Mouse (Mus musculus): ENCODE results near the gene Ifi35.
"Not testable (repeated sequence)": the region's sequence is repeated elsewhere in the genome, so short reads cannot be mapped to it uniquely, and the experiment has no call there.

Gene Ifi35

DNA sequence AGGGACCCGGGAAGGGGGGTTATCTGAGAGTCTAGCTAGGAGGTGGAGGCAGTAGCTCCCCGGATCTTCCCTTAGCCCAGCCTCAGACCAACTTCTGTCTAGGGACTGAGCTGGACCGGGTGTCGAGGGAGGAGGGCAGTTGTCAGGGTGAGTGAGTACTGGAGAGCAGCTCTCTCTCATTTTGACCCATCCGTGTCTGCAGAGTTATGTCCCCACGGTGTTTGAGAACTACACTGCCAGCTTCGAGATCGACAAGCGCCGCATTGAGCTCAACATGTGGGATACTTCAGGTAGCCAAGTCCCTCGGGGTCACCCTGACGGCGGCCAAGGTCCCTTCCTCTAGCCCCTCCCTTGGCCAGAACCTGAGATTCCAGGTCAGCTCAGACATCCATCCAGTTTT is 20.5 kb downstream of the Ifi35 start:
- no peak for DNase-seq (ENCODE audit: low read depth, low spot score)

DNA sequence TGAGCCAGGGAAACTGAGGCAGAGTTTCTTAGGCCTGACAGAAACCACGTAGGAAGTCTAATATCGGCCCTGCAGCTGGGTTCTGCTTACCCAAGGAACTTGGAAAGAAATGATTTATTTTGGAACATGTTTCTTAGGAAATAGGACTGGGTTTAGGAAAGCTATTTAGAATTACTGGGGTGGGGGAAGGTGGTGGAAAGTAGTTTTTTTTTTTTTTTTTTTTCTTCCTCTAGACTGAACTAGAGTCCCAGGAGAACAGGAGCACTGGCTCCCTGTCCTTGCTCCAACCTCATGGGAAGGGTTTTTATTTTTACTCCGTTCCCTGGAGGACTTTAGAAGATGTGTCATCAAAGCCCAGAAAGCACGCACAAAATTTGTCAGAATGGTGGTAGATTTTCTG is 20.9 kb downstream of the Ifi35 start:
- no peak for DNase-seq (ENCODE audit: low read depth, low spot score)

DNA sequence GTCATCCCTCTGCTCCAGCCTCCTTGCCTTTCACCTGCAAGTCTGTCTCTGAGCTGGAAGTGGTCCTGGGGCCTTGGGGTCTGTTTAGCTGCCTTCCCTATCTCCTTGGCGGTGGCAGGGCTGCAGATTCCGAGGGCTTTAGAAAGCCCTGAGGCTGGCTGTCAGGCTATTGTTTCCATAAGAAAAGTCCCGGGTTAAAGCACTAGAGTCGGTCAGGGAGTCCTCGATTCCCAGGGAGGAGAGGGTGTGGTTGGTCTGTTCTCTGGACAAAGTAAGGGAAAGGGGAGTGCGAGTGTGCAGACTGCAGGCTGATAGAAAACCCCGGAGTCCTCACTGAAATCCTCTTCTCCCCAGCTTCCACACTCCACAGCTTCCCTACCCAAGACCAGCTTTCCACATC is 22.0 kb downstream of the Ifi35 start:
- peak; percentile 55 for DNase-seq (ENCODE audit: low read depth, low spot score)

DNA sequence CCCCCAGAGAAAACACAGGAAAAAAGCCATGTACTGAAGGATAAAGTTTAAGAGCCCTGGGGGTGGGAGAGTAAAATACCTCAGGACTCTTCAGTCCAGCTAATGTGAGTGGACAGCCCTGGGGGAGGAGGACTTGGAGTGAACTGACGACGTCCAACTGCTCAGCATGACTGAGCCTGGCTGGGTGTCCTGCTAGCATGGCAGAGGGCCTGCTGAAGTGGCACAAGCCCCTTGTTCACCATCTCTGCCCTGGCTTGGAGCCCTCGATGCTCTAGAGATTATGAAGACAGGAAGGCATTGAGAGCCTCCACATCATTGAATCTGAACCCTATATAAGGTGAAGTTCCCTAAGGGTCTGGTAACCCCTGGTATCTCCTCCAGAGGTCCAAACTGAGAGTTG is 23.7 kb downstream of the Ifi35 start:
- DNase-seq (ENCODE audit: low read depth, low spot score), result no peak

DNA sequence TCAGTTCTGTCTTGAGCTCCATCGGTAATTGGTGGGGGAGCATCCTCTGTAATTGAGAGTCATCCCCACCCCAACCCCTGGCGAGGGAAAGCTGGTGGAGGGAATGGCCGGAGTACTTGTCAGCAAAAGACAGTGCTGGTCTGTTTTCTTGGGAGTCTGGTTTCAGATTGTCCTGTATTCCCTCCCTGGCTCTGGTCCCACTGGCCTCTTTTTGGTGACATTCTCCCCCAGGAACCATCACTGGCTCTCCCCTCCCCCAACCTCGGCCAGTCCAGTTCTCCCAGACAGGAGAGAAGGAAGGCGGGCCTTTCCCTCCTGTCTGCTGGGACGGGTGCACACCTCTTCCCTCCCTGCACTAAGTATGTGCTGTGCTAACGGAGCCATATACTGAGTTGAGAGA is 24.1 kb downstream of the Ifi35 start:
- no peak for DNase-seq (ENCODE audit: low read depth, low spot score)

DNA sequence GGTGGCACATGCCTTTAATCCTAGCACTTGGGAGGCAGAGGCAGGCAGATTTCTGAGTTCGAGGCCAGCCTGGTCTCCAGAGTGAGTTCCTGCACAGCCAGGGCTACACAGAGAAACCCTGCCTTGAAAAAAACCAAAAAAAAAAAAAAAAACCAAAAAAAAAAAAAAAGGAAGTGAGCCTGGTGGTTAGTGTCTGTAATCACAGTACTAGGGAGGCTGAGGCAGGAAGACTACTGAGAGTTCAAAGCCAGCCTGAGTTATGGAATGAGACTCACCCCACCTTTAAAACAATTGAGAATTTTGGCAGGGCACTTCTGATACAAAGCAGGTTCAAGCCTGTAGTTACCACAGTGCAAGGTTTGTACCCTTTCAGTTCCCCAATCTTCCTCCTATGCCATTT is 25.5 kb downstream of the Ifi35 start:
- not testable (repeated sequence) for DNase-seq (ENCODE audit: low read depth, low spot score)

DNA sequence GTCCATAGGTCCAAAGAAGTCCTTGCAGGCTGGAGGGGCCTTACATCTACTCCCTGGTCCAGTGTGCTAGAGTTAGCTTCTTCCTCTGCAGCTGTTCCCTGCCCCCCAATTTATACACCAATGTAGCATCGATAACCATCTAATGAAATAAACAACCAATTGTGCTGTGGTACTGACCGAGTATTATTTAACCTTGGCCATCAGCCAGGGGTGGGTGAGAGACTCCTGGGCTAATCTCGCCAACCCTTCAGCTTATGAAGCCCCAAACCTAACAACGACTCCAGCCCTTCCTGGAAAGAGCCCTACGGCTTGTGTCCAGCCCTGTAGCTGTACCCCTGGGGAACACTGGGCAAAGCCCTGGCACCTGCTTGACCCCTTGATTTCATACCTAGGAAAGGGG is 26.1 kb downstream of the Ifi35 start:
- DNase-seq (ENCODE audit: low read depth, low spot score), result no peak

DNA sequence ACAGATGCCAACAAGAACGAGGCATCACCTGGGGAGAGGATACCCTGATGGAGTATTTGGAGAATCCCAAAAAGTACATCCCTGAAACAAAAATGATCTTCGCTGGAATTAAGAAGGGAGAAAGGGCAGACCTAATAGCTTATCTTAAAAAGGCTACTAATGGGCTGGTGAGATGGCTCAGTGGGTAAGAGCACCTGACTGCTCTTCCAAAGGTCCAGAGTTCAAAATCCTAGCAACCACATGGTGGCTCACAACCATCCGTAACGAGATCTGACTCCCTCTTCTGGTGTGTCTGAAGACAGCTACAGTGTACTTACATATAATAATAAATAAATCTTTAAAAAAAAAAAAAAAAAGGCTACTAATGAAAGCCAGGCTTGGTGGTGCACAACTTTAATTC is 28.2 kb downstream of the Ifi35 start:
- not testable (repeated sequence) for DNase-seq (ENCODE audit: low read depth, low spot score)

DNA sequence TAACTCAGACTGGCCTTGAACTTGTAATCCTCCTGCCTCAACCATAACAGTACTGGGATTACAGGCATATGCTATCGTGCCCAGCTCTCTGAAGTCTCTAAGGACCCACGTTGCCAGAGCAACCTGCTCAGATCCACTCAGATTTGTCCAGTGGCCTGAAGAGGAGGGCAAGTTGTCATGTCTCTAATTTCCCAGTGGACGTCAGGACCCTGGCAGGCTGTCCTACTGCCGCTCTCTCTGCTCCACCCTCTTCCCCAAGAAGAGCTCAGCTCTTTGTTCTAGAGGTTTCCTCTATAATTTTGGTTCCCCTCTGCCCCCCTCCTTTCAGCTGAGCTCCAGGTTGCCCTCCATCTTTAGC is 29.0 kb downstream of the Ifi35 start:
- no peak for DNase-seq (ENCODE audit: low read depth, low spot score)

DNA sequence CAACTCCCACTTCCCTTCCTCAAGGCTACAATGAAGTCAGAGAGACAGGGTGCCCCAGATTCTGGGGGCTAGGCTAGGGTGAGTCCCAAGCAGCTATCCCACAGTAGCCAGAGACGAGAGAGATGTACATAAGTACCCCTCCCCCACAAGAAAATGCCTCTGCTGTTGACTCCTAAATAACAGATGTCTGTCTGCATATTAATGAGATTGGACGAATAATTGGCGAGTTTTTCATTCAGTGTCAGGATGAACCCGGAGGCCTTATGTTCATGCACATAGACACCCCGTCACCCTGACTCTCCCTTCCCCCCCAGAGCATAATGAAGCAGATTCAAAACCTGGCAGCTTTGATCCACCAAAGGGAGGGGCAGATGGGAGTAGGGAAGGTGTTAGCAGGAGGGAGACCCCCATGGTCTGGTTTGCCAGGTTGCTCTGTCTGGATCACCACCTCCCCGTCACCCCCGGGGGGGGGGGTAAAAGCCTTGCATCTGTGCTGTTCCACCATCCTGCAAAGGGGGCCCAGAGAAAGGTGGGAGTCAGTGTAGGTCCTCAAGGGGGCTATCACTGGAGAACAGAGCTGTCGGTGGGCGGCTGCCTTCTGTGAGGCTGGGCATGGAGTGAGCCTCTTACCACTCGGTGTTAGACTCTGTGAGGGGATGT is 29.5 kb downstream of the Ifi35 start:
- DNase-seq (ENCODE audit: low read depth, low spot score), result no peak

DNA sequence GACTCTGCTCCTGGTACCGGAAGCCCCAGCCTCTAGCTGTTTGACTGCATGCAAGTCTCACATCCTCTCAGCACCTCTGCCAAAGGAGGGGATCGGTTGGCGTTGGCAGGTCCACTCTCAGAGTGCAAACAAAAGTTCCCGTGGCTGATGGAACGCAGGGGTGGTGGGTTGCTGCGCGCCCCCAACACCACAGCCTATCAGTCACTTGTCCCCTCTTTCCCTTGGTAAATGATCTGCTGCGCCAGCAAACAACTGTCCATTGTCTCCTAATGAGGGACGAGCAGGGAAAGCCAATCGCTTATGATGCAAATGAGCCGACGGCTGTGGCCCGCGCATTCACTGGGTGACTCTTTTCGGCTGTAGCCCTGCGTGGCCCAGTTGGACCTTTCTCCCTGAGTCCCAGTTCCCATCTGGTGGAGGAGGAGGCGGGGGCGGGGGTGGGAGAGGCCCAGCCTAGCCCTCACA is 31.0 kb downstream of the Ifi35 start:
- DNase-seq (ENCODE audit: low read depth, low spot score), result peak; percentile 76

DNA sequence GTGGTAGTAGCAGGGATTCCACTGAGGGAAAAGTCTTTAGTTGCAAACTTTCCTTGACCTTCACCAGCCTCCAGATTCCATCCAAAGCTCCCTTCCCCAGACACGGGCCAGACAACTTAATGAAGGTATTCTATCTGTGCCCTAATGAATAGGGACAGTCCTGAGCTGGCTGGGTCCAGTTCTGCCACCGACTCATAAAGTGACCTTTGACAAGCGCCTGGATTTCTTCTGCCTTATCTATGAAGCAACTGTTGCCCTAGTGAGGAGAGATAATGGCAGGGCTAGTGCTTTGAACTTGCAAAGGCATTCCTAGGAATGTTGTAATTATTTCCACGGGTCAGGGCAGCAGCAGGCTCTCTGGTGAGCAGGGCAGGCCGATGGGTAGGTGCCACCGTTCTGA is 32.7 kb downstream of the Ifi35 start:
- DNase-seq (ENCODE audit: low read depth, low spot score), result no peak

DNA sequence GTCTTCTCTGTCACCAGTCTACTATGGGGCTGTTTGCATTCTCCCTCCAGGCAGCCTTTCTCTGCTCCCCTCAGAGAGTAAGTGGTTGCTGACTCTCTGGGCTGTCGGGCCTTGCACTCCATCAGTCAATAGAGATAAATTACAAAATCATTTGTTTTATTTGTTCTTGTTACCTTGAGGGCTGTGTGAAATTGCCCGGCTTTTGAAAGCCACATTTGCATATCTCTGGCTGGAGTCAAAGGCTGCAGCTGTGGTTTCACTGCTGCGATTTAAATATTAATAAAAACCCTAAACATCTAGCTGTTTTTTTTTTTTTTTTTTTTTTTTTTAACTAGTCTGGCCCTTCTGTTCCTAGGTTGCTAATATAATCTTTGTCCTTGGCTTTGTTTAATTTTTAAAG is 35.6 kb downstream of the Ifi35 start:
- no peak for DNase-seq (ENCODE audit: low read depth, low spot score)

DNA sequence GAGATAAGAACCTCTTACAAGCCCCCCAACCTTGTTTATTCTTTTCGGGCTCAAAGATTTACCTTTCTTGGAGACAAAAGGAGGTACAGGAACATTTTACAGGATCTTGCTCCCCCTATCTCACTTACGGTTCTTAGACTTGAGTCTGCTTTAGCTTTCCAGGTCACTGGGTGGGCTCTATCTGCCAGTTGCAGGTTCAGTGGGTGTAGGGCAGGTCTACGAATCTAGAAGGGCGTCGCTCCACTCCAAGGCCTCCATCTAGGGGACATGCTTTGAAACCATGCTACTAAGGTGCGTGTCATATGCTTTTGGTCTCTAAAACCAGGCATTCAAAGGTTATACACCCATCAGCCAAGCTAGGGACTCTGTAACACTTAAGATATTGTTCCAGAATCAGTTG is 36.0 kb downstream of the Ifi35 start:
- DNase-seq (ENCODE audit: low read depth, low spot score), result no peak

DNA sequence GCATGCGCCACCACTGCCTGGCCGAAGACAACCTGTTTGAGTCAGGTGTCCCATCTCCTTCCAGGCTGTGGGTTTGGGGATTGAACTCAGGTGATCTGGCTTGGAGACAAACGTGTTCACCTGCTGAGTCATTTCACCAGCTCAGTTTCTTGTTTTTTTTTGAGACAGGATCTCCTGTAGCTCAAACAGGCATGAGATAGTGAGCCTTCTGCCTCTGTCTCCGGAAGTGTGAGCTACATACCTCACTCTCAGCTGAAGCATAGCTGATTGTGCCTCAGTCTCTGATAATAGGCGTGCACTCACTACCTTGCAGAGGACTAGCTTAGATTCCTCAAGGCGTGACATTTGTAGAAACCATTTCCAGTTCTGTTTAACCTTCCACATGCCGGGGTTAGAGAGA is 36.6 kb downstream of the Ifi35 start:
- DNase-seq (ENCODE audit: low read depth, low spot score), result no peak

DNA sequence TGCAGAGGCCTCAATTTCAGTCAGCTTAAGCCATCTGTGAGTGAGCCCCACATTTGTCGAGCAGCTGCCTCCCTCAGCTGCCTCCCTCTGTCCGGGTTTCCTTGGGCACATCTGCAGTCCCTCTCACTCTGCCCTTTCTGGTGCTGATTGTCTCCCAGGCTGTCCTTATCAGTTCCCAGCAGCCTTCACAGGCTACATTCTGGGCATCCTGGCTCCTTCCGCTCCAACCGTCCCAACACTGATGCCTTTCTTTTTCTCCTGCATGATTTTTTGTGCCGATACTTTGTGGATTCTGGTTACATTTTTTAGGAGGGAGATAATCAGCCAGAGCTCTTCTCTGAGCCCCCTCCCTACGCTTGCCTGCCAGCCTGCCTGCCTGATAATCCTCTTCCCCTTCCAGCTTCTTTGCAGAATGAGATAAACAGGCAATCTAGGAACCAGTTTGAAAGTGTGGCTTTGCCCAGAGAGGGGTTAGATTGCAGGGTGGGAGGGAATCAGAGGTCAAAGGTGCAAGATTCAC is 37.4 kb downstream of the Ifi35 start:
- DNase-seq (ENCODE audit: low read depth, low spot score), result no peak

DNA sequence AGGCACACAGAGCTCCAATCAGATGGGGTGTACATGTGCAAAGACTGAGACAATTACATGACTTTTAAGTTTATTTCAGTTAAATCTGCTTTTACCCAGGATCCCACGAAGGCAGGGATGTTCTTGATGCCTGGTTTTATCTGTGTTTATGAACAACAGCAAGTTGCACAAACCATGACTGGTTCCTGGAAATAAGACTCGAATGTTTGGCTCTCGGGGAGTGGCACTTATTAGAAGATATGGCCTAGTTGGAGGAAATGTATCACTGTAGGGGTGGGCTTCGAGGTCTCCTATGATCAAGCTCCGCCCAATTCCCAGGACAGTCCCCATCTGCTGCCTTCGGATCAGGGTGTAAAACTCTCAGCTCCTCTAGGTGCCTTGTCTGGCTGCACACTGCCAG is 37.9 kb downstream of the Ifi35 start:
- DNase-seq (ENCODE audit: low read depth, low spot score), result no peak

DNA sequence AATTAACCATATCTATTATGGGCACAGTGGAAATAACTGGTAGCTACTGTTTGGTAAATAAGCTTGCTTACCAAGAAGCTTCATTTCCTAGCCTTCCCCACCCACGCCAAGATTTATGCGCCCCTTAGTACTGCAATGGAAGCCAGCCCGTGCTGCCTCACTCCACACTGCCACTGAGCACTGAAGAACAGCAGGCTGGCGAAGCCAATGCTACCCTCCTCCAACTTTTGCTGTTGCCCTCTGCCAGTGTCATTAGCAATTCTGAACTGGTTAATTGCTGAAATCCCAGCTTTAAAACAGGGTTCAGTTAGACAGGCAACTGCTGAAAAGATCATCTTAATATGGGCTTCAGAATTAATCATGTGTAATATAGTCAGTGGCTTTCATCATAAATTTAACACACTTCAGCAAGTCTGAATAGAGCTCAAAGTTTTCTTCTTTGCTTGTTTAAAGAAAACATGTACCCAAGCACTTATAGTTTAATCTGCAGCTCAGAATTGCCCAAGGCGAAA is 58.1 kb downstream of the Ifi35 start:
- DNase-seq (ENCODE audit: low read depth, low spot score), result no peak

DNA sequence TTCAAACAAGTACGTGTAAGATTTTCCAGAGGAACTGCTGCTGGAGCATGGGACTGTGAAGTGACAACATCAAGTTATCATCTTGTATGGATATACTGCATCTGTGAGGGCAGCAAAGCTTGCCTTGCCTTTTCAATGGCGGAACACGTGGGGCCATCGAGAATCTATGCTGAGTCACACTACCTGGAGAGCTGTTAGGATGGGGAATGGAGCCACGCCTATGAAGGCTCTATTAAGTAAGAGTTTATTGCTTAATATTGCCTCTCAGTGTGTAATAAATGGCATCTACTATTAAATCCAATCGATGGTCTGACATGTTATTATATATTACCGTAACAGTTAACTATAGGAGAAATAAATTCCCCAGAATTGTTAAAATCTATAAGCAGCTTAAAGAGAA is 58.9 kb downstream of the Ifi35 start:
- DNase-seq (ENCODE audit: low read depth, low spot score), result no peak
